Mouse (Mus musculus): ENCODE measurements around the gene Adgrg5.

- no peak for TF ChIP-seq CTCF (IDR thresholded peaks at IDR 0.05; ENCODE audit: control insufficient read depth, insufficient read depth, insufficient replicate concordance, low read depth, low read length)
- no peak for TF ChIP-seq POLR2A (IDR thresholded peaks at IDR 0.05; ENCODE audit: control insufficient read depth, low read depth, low read length)
Observed at GRCm38 (mm10) chr8:94907591-94908300, 15.7 kb upstream of the Adgrg5 start.
